Mouse (Mus musculus) adrenal gland, adult 18-20 months (tissue): ENCODE results near the gene Myo3a. TPM values are rescaled to one million over a fixed set of nuclear protein-coding genes. Genes with fewer than 3 reads are reported as not detected.

ENCODE experiments used
- DNase-seq, 2 experiments: peaks; one replicate each; pipeline ENCODE4 v3.0.0; 2021 to 2022; ENCODE audit warnings: low spot score in 2 of 2
- microRNA-seq, 2 experiments: library from miRNA; unstranded; fragments of <30 nt; microRNA quantifications; one replicate each; pipeline ENCODE4 v1.2.0; 2021; ENCODE audit warnings: borderline number of aligned reads in 2 of 2
- total RNA-seq, 2 experiments: library from RNA; stranded (reverse); gene quantifications; 1 replicate in 1 of 2; 2 replicates in 1 of 2; pipeline ENCODE4 v1.2.3; 2021

Myo3a gene
- total RNA-seq, 2 experiments from 2014 or later = not detected

- DNase-seq = no peak
These were observed 393.2 kb downstream of the Myo3a start for GRCm38 (mm10) chr2:22620534-22620933.

- no peak for DNase-seq
These were observed 393.9 kb downstream of the Myo3a start for GRCm38 (mm10) chr2:22620978-22621827.

- peak in 1 of 2 experiments; percentile 3 for DNase-seq
These were observed 394.8 kb downstream of the Myo3a start, which contains the start of gene Gad2 for GRCm38 (mm10) chr2:22621828-22622731. Gad2 (plus strand) TSS chr2:22622205.

- no peak for DNase-seq
These were observed 396.1 kb downstream of the Myo3a start for GRCm38 (mm10) chr2:22623111-22624070.

- no peak for DNase-seq
These were observed 397.1 kb downstream of the Myo3a start for GRCm38 (mm10) chr2:22624188-22624975.

GRCm38 (mm10) chr2:22625096-22625960, 398.0 kb downstream of the Myo3a start:
- DNase-seq = no peak

GRCm38 (mm10) chr2:22627147-22627666, 399.9 kb downstream of the Myo3a start:
- DNase-seq = no peak

GRCm38 (mm10) chr2:22627819-22628432, 400.6 kb downstream of the Myo3a start:
- no peak for DNase-seq

GRCm38 (mm10) chr2:22634766-22635165, 407.5 kb downstream of the Myo3a start:
- peak in 1 of 2 experiments; percentile 26 for DNase-seq

GRCm38 (mm10) chr2:22646134-22646533, 418.8 kb downstream of the Myo3a start:
- no peak for DNase-seq

GRCm38 (mm10) chr2:22648394-22648793, 421.1 kb downstream of the Myo3a start:
- DNase-seq = no peak

GRCm38 (mm10) chr2:22651826-22652225, 424.5 kb downstream of the Myo3a start:
- no peak for DNase-seq

- DNase-seq = no peak
These were observed 436.4 kb downstream of the Myo3a start for GRCm38 (mm10) chr2:22663731-22664130.

Small RNA genes within 50 kb of the gene (microRNA-seq; reads per million reads assigned to microRNA genes)
- 0 reads per million in 2 experiments for gene Gm23636
- gene Mir3967 = 0 reads per million in 2 experiments
